9 mouse cellular contexts compared by ENCODE assay signal in genomic region chr1:97698956-97699570, GRCm38 (mm10). TPM values are rescaled to one million over a fixed set of nuclear protein-coding genes. Genes with fewer than 3 reads are reported as not detected.
A peak's percentile ranks its signal among the peaks of the same experiment; 100 is the strongest.
DNase-seq lines count a peak whose midpoint lies in the region; ATAC-seq lines count a peak whose summit lies in the region.
"Had no signal": no experiment of that assay in that cellular context is flagged by ENCODE, and none has a peak within 500 bp of the region (broad histone marks: within the 10 kb centered on the region; RNA-seq: fewer than 3 reads in every experiment).

No protein-coding gene starts in this region.

- H3K36me3 ChIP-seq in heart, embryonic 12.5 days: peaks cover 1% of the 10 kb centered on the region; the same call in 1 of the 2 replicates
- H3K36me3 ChIP-seq in heart, embryonic 14.5 days (ENCODE audit: control insufficient read depth, insufficient read depth, low read length): no peaks in the 10 kb centered on the region
- H3K36me3 ChIP-seq in midbrain, embryonic 16.5 days (ENCODE audit: control insufficient read depth, insufficient read depth, low read length): no peaks in the 10 kb centered on the region

- no peaks in the 10 kb centered on the region for H3K27me3 ChIP-seq in heart, embryonic 12.5 days (replicated peaks)
- no peaks in the 10 kb centered on the region for H3K27me3 ChIP-seq in heart, embryonic 14.5 days (ENCODE audit: control insufficient read depth, insufficient read depth, low read length)
- no peaks in the 10 kb centered on the region for H3K27me3 ChIP-seq in midbrain, embryonic 16.5 days (ENCODE audit: control insufficient read depth, insufficient read depth, low read depth, low read length)

- H3K4me1 ChIP-seq in heart, embryonic 12.5 days (replicated peaks): peaks cover 11% of the 10 kb centered on the region
- peaks cover 3 to 8% of the 10 kb centered on the region in 2 experiments; a peak in 2 of 4 replicates for H3K4me1 ChIP-seq in heart, embryonic 14.5 days (ENCODE audit: control insufficient read depth in 2 of 2, insufficient read depth in 2 of 2, low read length in 2 of 2)
- no peaks in the 10 kb centered on the region for H3K4me1 ChIP-seq in midbrain, embryonic 16.5 days (ENCODE audit: control insufficient read depth, insufficient read depth, low read length)

- no peaks in the 10 kb centered on the region for H3K9me3 ChIP-seq in heart, embryonic 12.5 days (replicated peaks)
- no peaks in the 10 kb centered on the region for H3K9me3 ChIP-seq in heart, embryonic 14.5 days (ENCODE audit: control insufficient read depth, low read length)
- H3K9me3 ChIP-seq in midbrain, embryonic 16.5 days (replicated peaks; ENCODE audit: control insufficient read depth, low read length, poor library complexity, severe bottlenecking): no peaks in the 10 kb centered on the region

- 10% methylated on average over 11 of the region's 11 CpGs for WGBS in heart, embryonic 12.5 days
- 10% methylated on average over 11 of the region's 11 CpGs for WGBS in heart, embryonic 14.5 days
- 15% methylated on average over 11 of the region's 11 CpGs for WGBS in midbrain, embryonic 16.5 days

- DNase-seq in heart, adult 18-20 months: no peak
- DNase-seq in kidney, adult 9 months: peak; percentile 42
- DNase-seq in right cerebral cortex, adult 18-20 months: no peak
- DNase-seq in frontal cortex, postnatal 25 days (ENCODE audit: low spot score in 2 of 2): no peak
- no peak for DNase-seq in adipocyte (ENCODE audit: low spot score)

- ATAC-seq in heart, embryonic 12.5 days (ENCODE audit: insufficient number of reproducible peaks, low FRiP score): peak; percentile 36; the same call in 1 of the 2 replicates
- ATAC-seq in heart, embryonic 14.5 days (ENCODE audit: insufficient number of reproducible peaks, insufficient read depth, low FRiP score, low read depth): peak; percentile 66; the same call in 1 of the 2 replicates
- ATAC-seq in midbrain, embryonic 16.5 days: peak; percentile 52

- H3K4me2 ChIP-seq in heart, embryonic 12.5 days: peak overlapping the region; percentile 54
- H3K4me2 ChIP-seq in heart, embryonic 14.5 days (ENCODE audit: low read length): peak overlapping the region; percentile 56
- peak overlapping the region; percentile 22; the same call in 1 of the 2 replicates for H3K4me2 ChIP-seq in midbrain, embryonic 16.5 days (ENCODE audit: low read length)

- no peak overlapping the region for H3K9ac ChIP-seq in heart, embryonic 12.5 days
- no peak overlapping the region for H3K9ac ChIP-seq in heart, embryonic 14.5 days (ENCODE audit: low read length)
- no peak overlapping the region for H3K9ac ChIP-seq in midbrain, embryonic 16.5 days (ENCODE audit: low read depth, low read length)

- H3K27ac ChIP-seq in heart, embryonic 12.5 days (ENCODE audit: poor library complexity, severe bottlenecking): no peak overlapping the region
- H3K27ac ChIP-seq in heart, embryonic 14.5 days (replicated peaks in 1 of 2; ENCODE audit: control insufficient read depth in 1 of 2, insufficient read depth in 1 of 2, low read depth in 2 of 2, low read length in 2 of 2): no peak overlapping the region
- no peak overlapping the region for H3K27ac ChIP-seq in midbrain, embryonic 16.5 days (ENCODE audit: low read length)

- H3K4me3 ChIP-seq in heart, embryonic 12.5 days: no peak overlapping the region
- no peak overlapping the region for H3K4me3 ChIP-seq in heart, embryonic 14.5 days (ENCODE audit: control insufficient read depth in 1 of 2, insufficient read depth in 1 of 2, low read depth in 1 of 2, low read length in 2 of 2)
- no peak overlapping the region for H3K4me3 ChIP-seq in midbrain, embryonic 16.5 days (ENCODE audit: low read depth, low read length)
- H3K4me3 ChIP-seq: erythroblast, embryonic 14.5 days had no signal

RNA-seq across cellular contexts. Expression of gene D1Ertd622e, which starts 37.2 kb away (rescaled TPM):
- polyA plus RNA-seq in heart, embryonic 12.5 days (2016; fragmentation: Nextera tagmentation; extraction: Ambion mirVana): 9.3 and 11.4 TPM in 2 replicates
- 1 to 10 TPM; 3.1 to 4.9 TPM for total RNA-seq in heart, adult 18-20 months (2021)
- polyA plus RNA-seq in heart, embryonic 14.5 days (2014; fragmentation: Nextera tagmentation; extraction: Ambion mirVana): 7.8 and 10.1 TPM in 2 replicates
- 64.9 and 75.9 TPM in 2 replicates for polyA plus RNA-seq in midbrain, embryonic 16.5 days (2015; fragmentation: Nextera tagmentation; extraction: Ambion mirVana)
